Mouse (Mus musculus): ENCODE measurements around the gene Gm9495. TPM values are rescaled to one million over a fixed set of nuclear protein-coding genes. Genes with fewer than 3 reads are reported as not detected.
"Not testable (repeated sequence)": the region's sequence is repeated elsewhere in the genome, so short reads cannot be mapped to it uniquely, and the experiment has no call there.

The Gm9495 gene
- polyA plus RNA-seq (2015; fragmentation: Nextera tagmentation; extraction: Ambion mirVana): not detected in 2 replicates

DNA sequence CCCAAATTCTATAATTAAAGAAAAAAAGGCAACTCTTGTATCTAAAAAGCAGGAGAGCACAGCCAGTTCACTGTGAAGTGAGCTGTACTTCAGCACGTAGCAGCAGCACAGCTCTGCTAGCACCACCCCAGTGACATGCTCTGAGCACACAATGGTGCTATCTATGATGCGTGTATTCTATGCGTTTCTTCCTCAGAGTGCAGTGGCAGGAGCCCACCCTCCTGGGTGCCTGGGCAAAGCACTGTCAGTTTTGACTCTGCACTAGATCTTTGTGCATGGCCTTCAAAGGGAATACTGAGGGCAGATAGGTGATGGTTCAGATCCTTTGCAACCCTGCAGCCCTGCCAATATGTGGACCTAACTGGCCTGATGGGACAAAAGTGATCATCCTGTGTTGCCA, at the start of gene Gm9495:
Gene Gm9495, minus strand, starts transcription at position 101 of the 400 bp plus-strand sequence.
- DNase-seq (ENCODE audit: low spot score); H3K36me3 ChIP-seq (ENCODE audit: insufficient read depth, low read length); H3K27ac ChIP-seq (ENCODE audit: low read length); H3K4me2 ChIP-seq (replicated peaks; ENCODE audit: low read depth, low read length); H3K4me3 ChIP-seq (ENCODE audit: low read depth, low read length); H3K4me1 ChIP-seq (ENCODE audit: insufficient read depth, low read depth, low read length); ATAC-seq; H3K9me3 ChIP-seq (ENCODE audit: low read length); H3K9ac ChIP-seq (replicated peaks; ENCODE audit: low read depth); H3K27me3 ChIP-seq (replicated peaks; ENCODE audit: insufficient read depth, low read length): not testable (repeated sequence)
- 75% methylated on average over 1 of the region's 3 CpGs for WGBS

DNA sequence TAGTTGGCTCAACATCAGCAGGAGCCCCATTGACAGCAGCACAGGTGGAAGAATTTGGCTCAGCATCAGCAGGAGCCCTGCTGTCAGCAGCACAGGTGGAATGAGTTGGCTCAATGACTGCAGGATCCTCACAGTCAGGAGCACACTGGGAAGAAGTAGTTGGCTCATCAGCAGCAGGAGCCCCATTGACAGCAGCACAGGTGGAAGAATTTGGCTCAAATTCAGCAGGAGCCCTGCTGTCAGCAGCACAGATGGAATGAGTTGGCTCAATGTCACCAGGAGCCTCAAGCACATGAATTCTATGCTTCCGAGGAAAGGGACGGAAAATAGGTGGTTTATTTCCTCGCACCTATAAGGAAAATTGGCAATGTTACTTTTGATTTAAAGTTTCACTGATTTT, 21.6 kb upstream of the Gm9495 start:
- not testable (repeated sequence) for H3K36me3 ChIP-seq (ENCODE audit: insufficient read depth, low read length); H3K27me3 ChIP-seq (replicated peaks; ENCODE audit: insufficient read depth, low read length); H3K9me3 ChIP-seq (ENCODE audit: low read length); H3K9ac ChIP-seq (replicated peaks; ENCODE audit: low read depth); DNase-seq (ENCODE audit: low spot score); H3K4me3 ChIP-seq (ENCODE audit: low read depth, low read length); H3K4me1 ChIP-seq (ENCODE audit: insufficient read depth, low read depth, low read length); H3K4me2 ChIP-seq (replicated peaks; ENCODE audit: low read depth, low read length); ATAC-seq; H3K27ac ChIP-seq (ENCODE audit: low read length)
- WGBS: 74% methylated on average over 2 of the region's 3 CpGs

DNA sequence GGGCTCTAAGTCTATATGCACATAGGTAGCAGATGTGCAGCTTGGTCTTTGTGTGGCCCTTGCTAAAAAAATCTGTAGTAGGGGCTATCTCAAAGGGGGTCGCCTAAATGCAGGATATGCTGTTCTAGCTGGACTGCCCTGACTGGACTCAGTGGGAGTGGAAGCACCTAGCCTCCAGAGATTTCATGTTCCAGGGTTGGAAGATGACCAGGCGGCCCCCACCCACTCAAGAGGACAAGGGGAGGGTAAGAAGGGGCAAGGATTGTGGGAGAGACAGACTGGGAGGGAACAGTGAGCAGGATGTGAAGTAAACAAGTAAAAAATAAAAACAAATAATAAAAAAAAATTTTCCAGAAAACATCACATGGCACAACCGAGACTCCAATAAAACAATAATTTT, 33.3 kb downstream of the Gm9495 start:
- not testable (repeated sequence) for DNase-seq (ENCODE audit: low spot score); H3K9me3 ChIP-seq (ENCODE audit: low read length); H3K36me3 ChIP-seq (ENCODE audit: insufficient read depth, low read length); ATAC-seq; H3K9ac ChIP-seq (replicated peaks; ENCODE audit: low read depth); H3K4me1 ChIP-seq (ENCODE audit: insufficient read depth, low read depth, low read length); H3K27me3 ChIP-seq (replicated peaks; ENCODE audit: insufficient read depth, low read length); H3K4me3 ChIP-seq (ENCODE audit: low read depth, low read length); H3K27ac ChIP-seq (ENCODE audit: low read length); H3K4me2 ChIP-seq (replicated peaks; ENCODE audit: low read depth, low read length)
- WGBS: 63% methylated on average over 2 of the region's 3 CpGs

DNA sequence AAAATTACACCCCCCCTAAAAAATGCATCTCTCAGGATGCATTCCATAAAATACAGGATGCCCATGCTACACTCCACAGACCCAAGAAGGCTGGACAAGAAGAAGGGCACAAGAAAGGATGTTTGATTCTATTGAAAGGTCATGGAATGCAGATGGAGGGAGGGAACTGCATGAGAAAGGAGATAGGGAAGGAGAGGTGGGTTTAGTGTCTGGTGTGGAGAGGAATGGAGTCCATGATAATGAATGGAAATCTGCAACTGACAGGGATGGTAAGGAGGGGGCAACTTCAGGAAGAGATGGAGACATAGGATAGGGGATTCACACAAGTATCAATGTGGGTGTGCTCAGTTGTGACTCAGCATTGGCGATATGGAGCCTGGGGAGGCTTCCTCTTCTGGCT, 39.0 kb downstream of the Gm9495 start:
- Histone ChIP-seq H3K4me3 (ENCODE audit: low read depth, low read length) (no peak overlapping the region), H3K4me2 (replicated peaks; ENCODE audit: low read depth, low read length) (no peak overlapping the region), H3K4me1 (ENCODE audit: insufficient read depth, low read depth, low read length) (no peaks in the 10 kb centered on the region), H3K27ac (ENCODE audit: low read length) (no peak overlapping the region), H3K9ac (replicated peaks; ENCODE audit: low read depth) (no peak overlapping the region), H3K9me3 (ENCODE audit: low read length) (no peaks in the 10 kb centered on the region), H3K36me3 (ENCODE audit: insufficient read depth, low read length) (no peaks in the 10 kb centered on the region), H3K27me3 (replicated peaks; ENCODE audit: insufficient read depth, low read length) (no peaks in the 10 kb centered on the region)
- 92% methylated on average over 1 of the region's 1 CpGs for WGBS
- TF ChIP-seq CTCF (IDR thresholded peaks at IDR 0.05) (no peak), EP300 (IDR thresholded peaks at IDR 0.05) (no peak)
- DNase-seq (ENCODE audit: low spot score) (no peak), ATAC-seq (no peak)

DNA sequence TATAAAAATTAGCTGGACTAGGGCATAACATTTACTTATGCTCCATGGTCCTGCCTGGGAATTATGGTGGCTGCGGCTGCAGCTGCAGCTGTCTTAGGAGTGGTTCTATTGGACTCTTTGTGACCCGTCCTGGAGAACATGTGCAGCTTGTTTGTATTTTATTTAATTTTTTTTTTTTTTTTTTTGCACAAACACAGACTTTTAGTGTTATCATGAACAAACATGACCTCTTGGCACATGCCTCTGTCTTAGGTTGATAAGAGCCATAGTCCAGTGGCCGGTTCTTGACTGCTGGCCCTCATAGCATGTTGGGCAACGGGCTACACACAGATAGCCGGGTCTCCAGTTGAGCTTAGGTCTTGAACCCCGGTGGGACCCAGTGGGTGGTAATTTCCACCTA, 48.6 kb downstream of the Gm9495 start:
- no peak overlapping the region for H3K4me3 ChIP-seq (ENCODE audit: low read depth, low read length)
- DNase-seq (ENCODE audit: low spot score) (no peak), ATAC-seq (no peak)
- H3K4me1 ChIP-seq (ENCODE audit: insufficient read depth, low read depth, low read length): no peaks in the 10 kb centered on the region
- H3K4me2 ChIP-seq (replicated peaks; ENCODE audit: low read depth, low read length): no peak overlapping the region
- TF ChIP-seq EP300 (IDR thresholded peaks at IDR 0.05): no peak
- TF ChIP-seq CTCF (IDR thresholded peaks at IDR 0.05): no peak
- no peak overlapping the region for H3K9ac ChIP-seq (replicated peaks; ENCODE audit: low read depth)
- H3K27ac ChIP-seq (ENCODE audit: low read length): no peak overlapping the region
- no peaks in the 10 kb centered on the region for H3K27me3 ChIP-seq (replicated peaks; ENCODE audit: insufficient read depth, low read length)
- no peaks in the 10 kb centered on the region for H3K9me3 ChIP-seq (ENCODE audit: low read length)
- no peaks in the 10 kb centered on the region for H3K36me3 ChIP-seq (ENCODE audit: insufficient read depth, low read length)
- 61% methylated on average over 6 of the region's 6 CpGs for WGBS

DNA sequence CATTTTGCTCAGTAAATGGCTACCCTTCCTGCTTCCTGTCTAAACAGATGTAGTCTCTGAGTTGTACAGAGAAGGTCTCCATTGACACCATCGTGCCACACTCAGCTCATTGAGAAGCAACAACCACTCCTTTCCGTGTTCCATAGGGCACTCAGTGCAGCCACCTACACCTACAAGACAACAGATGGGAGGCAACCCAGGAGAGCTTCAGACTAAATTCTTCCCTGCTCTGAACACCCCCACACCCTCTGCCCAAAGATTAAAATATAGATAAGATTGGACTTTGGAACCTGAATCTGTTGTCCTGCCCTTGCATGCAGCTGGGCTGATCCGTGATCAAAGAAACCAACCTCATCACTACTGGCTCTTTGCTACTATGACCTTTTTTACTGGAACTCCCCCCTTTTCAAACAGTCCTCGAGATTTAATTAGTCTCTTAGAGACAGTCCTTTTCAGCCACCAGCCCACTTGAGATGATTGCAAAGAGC, 53.4 kb downstream of the Gm9495 start:
- H3K9me3 ChIP-seq (ENCODE audit: low read length): no peaks in the 10 kb centered on the region
- 49% methylated on average over 4 of the region's 4 CpGs for WGBS
- H3K36me3 ChIP-seq (ENCODE audit: insufficient read depth, low read length): no peaks in the 10 kb centered on the region
- H3K9ac ChIP-seq (replicated peaks; ENCODE audit: low read depth): peak overlapping the region; percentile 39; the same call in 1 of the 2 replicates
- DNase-seq (ENCODE audit: low spot score): peak; percentile 7
- H3K27ac ChIP-seq (ENCODE audit: low read length): peak overlapping the region; percentile 79
- TF ChIP-seq CTCF (IDR thresholded peaks at IDR 0.05) (no peak), EP300 (IDR thresholded peaks at IDR 0.05) (no peak)
- H3K4me1 ChIP-seq (ENCODE audit: insufficient read depth, low read depth, low read length): no peaks in the 10 kb centered on the region
- peak overlapping the region; percentile 76 for H3K4me2 ChIP-seq (replicated peaks; ENCODE audit: low read depth, low read length)
- no peaks in the 10 kb centered on the region for H3K27me3 ChIP-seq (replicated peaks; ENCODE audit: insufficient read depth, low read length)
- peak overlapping the region; percentile 49; the same call in 1 of the 2 replicates for H3K4me3 ChIP-seq (ENCODE audit: low read depth, low read length)
- no peak for ATAC-seq
